Mouse (Mus musculus) cerebellum, adult 2 months (tissue): ENCODE measurements around the gene Ubp1.

Source experiments
- CTCF ChIP-seq: fragments of 200-500 bp; IDR thresholded peaks from 2 replicates; pipeline ENCODE4 v1.5.1; 2011; ENCODE audit warnings: low read depth, mild to moderate bottlenecking, control low read depth, low read length, moderate library complexity, borderline replicate concordance; ENCODE audit not compliant: insufficient read depth
- POLR2A ChIP-seq: fragments of 200-500 bp; IDR thresholded peaks from 2 replicates; pipeline ENCODE4 v1.6.1; 2011; ENCODE audit warnings: low read length, control low read depth, borderline replicate concordance; ENCODE audit not compliant: insufficient read depth

DNA sequence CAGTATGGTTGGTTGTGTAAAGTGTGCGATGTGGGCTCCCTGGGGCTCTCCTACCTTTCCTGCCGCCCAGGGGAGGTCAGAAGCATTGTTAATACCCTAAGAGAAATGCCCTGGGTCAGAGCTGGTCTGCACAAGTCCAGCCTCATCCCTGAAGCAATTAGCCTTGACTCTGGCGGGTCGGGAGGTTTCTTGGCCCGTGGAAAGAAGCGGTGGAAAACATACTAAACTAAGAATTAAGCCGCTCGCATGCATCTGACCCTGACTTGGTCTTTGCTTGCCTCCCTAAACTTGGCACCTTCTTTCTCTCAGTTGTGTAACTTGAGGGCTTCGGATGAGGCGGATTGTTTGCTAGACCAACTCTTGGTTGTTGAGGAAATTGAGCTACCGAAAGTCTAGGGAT lies 1.8 kb downstream of the Ubp1 start:
- TF ChIP-seq POLR2A (no peak), CTCF (no peak)
